Mouse (Mus musculus) layer of hippocampus, adult 9-11 months (tissue): ENCODE results near the gene Olfr172.

Experiments
- DNase-seq: peaks from one replicate; pipeline ENCODE4 v3.0.0; 2022

Gene Olfr172

GRCm38 (mm10) chr16:58763076-58763475 lies at the start of gene Olfr172:
Gene Olfr172 (minus strand): TSS chr16:58763176.
- DNase-seq, result no peak

GRCm38 (mm10) chr16:58800168-58800567 lies 37.2 kb upstream of the Olfr172 start, which contains the start of gene Olfr173:
Gene Olfr173 (minus strand): TSS chr16:58800268.
- DNase-seq, result no peak

GRCm38 (mm10) chr16:58756191-58756590 lies 6.8 kb downstream of the Olfr172 start:
- no peak for DNase-seq

- no peak for DNase-seq
Observed at GRCm38 (mm10) chr16:58751314-58751713, 11.7 kb downstream of the Olfr172 start.

- no peak for DNase-seq
Observed at GRCm38 (mm10) chr16:58746715-58747114, 16.3 kb downstream of the Olfr172 start.

- no peak for DNase-seq
Observed at GRCm38 (mm10) chr16:58740751-58741150, 22.2 kb downstream of the Olfr172 start.

- DNase-seq, result no peak
Observed at GRCm38 (mm10) chr16:58738800-58739199, 24.2 kb downstream of the Olfr172 start.

GRCm38 (mm10) chr16:58738205-58738604 lies 24.8 kb downstream of the Olfr172 start:
- DNase-seq, result no peak

- no peak for DNase-seq
Observed at GRCm38 (mm10) chr16:58728176-58728671, 34.8 kb downstream of the Olfr172 start.

GRCm38 (mm10) chr16:58727477-58728131 lies 35.4 kb downstream of the Olfr172 start, which contains the start of gene Cldnd1:
Gene Cldnd1 (plus strand): TSS chr16:58727910.
- peak; percentile 98 for DNase-seq

GRCm38 (mm10) chr16:58726680-58727476 lies 36.1 kb downstream of the Olfr172 start:
- DNase-seq, result no peak

GRCm38 (mm10) chr16:58722292-58722691 lies 40.7 kb downstream of the Olfr172 start:
- no peak for DNase-seq

GRCm38 (mm10) chr16:58718666-58719120 lies 44.3 kb downstream of the Olfr172 start, which contains the start of gene Gpr15:
Gene Gpr15 (minus strand): TSS chr16:58719070.
- DNase-seq, result no peak

- DNase-seq, result no peak
Observed at GRCm38 (mm10) chr16:58715018-58715417, 48.0 kb downstream of the Olfr172 start.

GRCm38 (mm10) chr16:58713128-58713527 lies 49.8 kb downstream of the Olfr172 start:
- no peak for DNase-seq

GRCm38 (mm10) chr16:58712221-58712620 lies 50.8 kb downstream of the Olfr172 start:
- DNase-seq, result no peak
